Mouse (Mus musculus): ENCODE data around the gene Creld1.

Creld1 gene

GRCm38 (mm10) chr6:113471297-113471936 is 11.7 kb upstream of the Creld1 start, which contains the start of gene Il17rc:
TSS of gene Il17rc (plus strand) at chr6:113471427.
- no peak for DNase-seq (ENCODE audit: low spot score)

GRCm38 (mm10) chr6:113472061-113472460 is 11.0 kb upstream of the Creld1 start:
- DNase-seq (ENCODE audit: low spot score) = no peak

DNA sequence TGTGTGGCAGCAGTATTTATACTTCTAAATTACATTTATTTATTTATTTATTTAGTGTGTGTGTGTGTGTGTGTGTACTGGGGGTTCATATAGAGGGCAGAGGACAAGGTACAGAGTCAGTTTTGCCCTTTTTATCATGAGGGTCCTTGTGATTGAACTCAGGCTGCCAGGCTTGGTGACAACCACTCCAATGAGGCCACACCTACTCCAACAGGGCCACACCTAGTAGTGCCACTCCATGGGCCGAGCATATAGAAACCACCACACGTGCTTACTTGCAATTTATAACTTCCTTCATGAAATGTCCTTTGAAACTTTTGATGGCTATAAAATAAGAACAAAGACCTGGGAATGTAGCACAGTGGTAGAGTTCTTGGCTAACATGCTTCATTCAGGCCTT is 9.9 kb upstream of the Creld1 start:
- no peak for DNase-seq (ENCODE audit: low spot score)

DNA sequence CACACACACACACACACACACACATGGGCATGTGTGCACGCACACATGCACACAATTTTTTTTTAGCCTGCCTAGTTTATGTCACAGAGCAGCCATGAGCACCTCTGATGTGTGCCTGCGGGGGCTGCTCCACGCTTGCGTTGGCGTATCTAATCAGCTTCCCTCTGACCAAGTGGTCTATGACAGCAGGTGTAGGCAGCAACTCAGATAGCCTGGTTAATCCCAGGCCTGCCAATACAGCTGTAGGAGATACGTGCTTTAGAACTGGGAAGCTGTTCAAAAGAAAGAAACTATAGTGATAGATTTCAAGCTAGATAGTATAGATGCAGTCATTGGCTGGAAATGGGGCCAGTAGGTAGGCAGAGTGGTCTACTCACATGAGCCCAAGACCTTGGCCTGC is 9.4 kb upstream of the Creld1 start:
- DNase-seq (ENCODE audit: low spot score) = no peak

DNA sequence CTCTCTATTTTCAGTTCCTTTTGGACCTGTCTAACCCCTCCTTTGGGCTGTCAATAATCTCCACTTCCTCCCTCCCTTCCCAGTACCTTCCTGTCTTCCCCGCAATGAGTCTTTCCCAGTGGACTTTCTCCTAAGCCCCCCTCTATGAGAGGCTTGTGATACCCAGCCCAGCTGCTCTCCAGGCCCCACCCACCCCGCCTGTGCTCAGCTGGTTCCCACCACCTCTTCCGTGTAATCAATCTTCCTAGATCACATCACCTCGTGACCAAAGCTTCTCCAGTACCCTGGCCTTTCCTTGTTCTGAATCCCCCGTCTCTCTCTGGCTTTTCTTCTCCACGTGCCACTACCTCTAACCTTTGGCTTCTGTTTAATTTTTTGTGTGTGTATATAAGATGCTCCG is 5.7 kb upstream of the Creld1 start:
- no peak for DNase-seq (ENCODE audit: low spot score)

DNA sequence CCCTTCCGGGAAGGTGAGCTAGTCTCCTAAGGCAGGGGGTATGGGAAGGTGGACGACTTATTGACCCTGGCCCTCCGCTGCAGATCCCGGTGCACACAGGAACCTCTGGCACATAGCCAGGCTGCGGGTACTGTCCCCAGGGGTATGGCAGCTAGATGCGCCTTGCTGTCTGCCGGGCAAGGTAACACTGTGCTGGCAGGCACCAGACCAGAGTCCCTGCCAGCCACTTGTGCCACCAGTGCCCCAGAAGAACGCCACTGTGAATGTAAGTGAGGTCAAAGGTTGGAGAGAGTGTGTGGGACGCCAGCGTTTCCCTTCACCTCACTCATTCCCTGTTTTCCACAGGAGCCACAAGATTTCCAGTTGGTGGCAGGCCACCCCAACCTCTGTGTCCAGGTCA is 4.2 kb upstream of the Creld1 start:
- no peak for DNase-seq (ENCODE audit: low spot score)

GRCm38 (mm10) chr6:113480555-113481373 is 2.3 kb upstream of the Creld1 start:
- DNase-seq (ENCODE audit: low spot score) = no peak

DNA sequence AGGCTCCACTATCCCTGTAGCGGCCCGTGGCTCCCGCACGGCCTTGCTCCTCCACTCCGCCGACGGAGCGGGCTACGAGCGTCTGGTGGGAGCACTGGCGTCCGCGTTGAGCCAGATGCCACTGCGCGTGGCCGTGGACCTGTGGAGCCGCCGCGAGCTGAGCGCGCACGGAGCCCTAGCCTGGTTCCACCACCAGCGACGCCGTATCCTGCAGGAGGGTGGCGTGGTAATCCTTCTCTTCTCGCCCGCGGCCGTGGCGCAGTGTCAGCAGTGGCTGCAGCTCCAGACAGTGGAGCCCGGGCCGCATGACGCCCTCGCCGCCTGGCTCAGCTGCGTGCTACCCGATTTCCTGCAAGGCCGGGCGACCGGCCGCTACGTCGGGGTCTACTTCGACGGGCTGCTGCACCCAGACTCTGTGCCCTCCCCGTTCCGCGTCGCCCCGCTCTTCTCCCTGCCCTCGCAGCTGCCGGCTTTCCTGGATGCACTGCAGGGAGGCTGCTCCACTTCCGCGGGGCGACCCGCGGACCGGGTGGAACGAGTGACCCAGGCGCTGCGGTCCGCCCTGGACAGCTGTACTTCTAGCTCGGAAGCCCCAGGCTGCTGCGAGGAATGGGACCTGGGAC is 509 bp upstream of the Creld1 start:
- DNase-seq (ENCODE audit: low spot score) = no peak

DNA sequence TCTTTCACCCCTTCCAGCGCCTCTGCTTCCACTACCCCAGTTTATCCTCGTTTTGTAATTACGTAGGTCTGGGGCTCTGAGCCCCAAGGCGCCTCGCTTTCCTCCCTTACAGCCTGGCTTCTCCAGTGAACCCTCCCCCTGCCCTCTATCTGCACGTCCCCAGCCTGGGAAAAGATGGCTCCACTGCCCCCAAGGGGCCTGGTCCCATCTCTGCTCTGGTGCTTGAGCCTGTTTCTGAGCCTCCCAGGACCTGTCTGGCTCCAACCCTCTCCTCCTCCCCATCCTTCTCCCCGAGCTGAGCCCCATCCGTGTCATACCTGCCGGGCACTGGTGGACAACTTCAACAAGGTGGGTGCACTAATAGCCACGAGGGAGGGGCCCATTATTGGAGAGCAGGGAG is 632 bp downstream of the Creld1 start:
- DNase-seq (ENCODE audit: low spot score) = peak; percentile 16

DNA sequence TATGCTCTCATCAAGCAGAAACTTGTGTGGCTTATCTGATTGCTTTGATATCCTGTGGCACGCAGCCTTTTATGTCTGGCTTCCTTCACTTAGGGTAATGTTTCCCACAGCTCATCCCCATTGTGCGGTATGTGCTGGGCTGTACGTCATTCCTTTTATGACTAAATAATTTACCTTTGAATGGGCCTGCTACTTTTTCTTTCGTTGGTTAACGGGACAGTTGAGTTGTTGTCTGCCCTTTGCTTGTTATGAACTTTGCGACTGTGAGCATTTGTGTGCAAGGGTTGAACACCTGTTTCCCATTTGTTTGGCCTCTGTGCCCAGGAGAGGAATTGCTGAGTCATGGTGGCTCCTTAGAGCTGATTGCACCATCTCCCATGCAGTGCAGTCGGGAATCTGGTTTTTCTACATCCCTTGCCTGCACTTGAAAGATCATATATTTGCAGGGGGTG is 4.1 kb downstream of the Creld1 start:
- peak; percentile 41 for DNase-seq (ENCODE audit: low spot score)

- DNase-seq (ENCODE audit: low spot score) = no peak
These were observed 6.3 kb downstream of the Creld1 start for GRCm38 (mm10) chr6:113489410-113489809.

DNA sequence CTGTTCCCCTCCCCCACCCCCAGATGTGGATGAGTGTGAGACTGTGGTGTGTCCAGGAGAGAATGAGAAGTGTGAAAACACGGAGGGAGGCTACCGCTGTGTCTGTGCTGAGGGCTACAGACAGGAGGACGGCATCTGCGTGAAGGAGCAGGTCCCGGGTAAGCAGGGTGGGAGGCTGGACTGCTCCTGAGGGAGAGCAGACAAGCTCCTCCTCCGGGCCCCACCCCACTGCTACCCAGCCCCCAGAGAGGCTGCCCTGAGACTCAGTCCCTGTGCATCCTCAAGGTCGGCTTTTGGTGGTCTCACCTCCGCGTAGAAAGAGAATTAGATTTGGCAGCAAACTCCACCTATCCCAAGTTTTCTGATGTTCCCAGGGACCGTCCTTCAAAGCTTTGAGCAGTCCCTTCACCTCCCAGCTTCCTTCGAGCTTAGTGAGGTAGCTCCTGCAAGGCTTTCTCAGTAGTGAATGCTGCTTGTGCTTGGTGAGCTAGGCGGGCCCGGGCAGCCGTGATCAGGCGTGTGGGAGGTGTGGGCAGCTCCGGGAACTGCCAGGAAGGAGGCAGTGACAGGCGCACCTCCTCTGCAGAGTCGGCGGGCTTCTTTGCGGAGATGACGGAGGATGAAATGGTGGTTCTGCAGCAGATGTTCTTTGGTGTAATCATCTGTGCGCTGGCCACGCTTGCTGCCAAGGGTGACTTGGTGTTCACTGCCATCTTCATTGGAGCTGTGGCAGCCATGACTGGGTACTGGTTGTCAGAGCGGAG is 9.2 kb downstream of the Creld1 start:
- no peak for DNase-seq (ENCODE audit: low spot score)

GRCm38 (mm10) chr6:113494258-113494788 is 11.2 kb downstream of the Creld1 start:
- peak; percentile 68 for DNase-seq (ENCODE audit: low spot score)

DNA sequence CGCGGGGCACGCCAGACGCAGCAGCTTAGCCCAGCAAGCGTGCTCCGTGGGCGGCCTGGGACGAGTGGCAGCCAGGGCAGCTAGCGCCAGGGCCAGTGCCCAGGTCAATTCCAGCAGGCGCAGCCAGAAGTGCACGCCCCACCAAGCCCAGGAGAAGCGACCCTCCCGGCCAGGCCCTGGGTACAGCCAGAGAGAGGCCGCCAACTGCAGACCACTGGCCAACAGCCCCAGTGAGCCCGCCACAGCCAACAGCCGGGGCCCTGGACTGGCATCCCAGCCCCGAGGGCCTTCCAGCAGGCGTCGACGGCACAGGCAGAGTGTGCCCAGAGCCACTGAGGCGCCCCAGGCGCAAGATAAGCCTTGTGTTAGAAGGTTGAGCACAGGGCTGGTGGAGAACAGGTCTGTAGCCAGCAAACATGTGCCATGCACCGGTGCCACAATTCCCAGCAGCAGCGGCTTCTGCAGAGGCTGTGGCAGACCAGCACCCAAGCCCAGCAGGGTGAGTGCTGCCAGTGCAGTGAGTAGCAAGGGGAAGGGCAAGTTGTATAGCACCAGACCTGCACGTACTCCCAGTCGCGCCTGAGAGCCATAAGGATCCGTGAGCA is 12.1 kb downstream of the Creld1 start:
- DNase-seq (ENCODE audit: low spot score) = no peak

GRCm38 (mm10) chr6:113499346-113499745 is 16.2 kb downstream of the Creld1 start:
- no peak for DNase-seq (ENCODE audit: low spot score)

DNA sequence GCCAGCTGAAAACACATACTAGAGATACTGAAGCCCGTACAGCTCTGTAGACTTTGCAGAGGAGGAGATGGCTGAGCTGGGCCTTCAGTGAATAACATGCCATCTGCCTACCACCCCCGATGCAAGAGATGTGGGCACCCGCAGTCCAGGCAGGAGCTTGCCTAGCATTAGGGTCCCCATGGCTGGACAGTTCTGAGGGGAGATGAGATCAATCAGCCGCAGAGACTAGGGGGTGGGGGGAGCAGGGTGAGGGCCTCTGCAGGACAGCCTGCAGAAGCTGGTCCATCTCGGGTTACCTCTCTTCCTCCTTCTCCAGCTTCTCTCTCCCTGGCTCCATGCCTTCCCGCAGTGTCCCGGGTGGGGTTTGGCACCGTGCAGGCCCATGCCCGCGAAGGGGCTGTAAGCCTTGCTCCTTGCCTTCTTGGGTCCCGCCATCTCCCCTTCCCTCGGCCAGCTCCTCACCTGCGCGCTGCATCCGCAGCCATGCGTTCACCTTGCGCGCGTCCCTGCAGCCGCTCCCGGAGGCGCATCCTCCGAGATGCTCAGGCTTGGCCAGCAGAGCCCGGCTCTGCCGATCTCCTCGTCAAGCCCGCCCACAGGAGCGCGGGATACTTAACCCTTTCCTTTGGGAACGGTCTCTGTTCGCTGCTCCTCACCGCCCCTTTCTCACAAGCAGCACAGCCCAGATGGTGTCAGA is 18.4 kb downstream of the Creld1 start, which contains the start of gene Prrt3:
Gene Prrt3 (minus strand): TSS at position 544 of the 697 bp plus-strand sequence.
- DNase-seq (ENCODE audit: low spot score) = no peak

GRCm38 (mm10) chr6:113502801-113503200 is 19.7 kb downstream of the Creld1 start:
- no peak for DNase-seq (ENCODE audit: low spot score)

DNA sequence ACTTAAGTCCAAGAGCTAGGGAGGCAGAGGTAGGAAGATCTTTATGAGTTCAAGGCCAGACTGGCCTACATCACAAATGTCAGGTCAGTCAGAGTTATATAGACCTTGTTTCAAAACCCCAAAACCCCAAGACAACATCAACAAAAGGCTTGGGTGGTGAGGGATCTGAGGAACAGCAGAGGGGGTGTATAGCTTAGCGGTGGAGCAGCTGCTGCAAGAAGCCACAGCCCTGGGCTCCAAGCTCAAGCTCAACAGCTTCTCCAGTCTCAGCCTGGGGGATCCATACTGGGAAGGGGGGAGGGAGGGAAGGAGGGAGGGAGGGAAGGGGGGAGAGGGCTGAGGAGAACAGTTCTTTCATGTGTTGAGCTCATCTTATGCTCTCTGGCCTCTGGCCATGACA is 22.6 kb downstream of the Creld1 start:
- no peak for DNase-seq (ENCODE audit: low spot score)

DNA sequence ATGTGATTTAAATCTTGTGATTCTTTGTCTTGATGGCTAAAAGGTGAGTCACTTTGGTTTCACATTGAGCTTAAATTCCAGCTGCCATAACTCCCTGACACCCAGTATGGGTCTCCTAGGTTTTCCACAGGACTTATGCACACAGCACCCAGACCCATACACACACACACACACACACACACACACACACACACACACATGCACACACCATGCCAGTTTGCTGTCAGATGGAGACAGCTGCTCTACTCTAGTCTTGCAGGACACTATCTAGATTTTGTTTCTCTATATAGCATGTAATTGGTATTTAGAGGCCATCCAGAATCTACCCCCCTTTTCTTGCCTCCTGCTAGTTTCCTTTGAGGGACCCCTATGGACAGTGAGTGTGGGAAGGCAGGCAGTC is 24.0 kb downstream of the Creld1 start:
- DNase-seq (ENCODE audit: low spot score) = no peak

DNA sequence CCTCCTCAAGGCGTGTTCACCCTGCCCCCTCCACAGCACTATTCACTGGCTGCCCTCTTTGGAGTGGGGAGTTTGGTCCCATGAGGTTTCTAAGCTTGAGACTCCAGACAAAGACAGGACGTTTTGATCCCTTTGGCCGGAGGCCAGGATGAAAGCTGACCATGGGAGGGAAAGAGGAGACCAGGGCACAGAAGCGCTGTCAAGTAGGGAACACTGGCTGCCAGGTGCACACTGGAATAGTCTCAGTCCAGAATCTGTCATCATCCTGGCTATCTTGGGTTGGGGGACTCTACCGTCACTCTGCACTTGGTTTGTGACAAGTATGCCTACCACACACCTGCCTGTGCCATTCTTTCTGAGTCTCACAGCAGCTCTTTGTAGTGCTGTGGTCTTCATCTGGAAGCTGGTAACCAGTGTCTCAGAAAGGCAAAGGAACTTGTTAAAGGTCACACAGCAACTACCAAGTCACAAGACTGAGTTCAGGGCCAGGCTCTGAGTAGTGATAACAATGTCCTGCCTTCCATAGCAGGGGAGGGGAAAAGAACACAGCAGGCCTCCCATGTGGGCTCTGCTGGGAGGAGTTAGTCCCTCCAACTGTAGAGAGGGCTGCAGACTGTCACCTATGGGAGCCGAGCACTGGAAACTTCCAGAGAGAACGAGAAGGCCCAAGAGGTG is 25.3 kb downstream of the Creld1 start:
- DNase-seq (ENCODE audit: low spot score) = no peak

All from c-Kit-positive CD71-positive TER-119-positive erythroid progenitor cells, embryonic 14.5 days (primary cell).